Mouse (Mus musculus) embryo, embryonic 11.5 days (tissue): ENCODE data around the gene Clic1.

Source experiments
- DNase-seq: peaks from one replicate; pipeline ENCODE4 v3.0.0-alpha.2; 2012; ENCODE audit warnings: low read depth, low spot score

Gene Clic1

DNA sequence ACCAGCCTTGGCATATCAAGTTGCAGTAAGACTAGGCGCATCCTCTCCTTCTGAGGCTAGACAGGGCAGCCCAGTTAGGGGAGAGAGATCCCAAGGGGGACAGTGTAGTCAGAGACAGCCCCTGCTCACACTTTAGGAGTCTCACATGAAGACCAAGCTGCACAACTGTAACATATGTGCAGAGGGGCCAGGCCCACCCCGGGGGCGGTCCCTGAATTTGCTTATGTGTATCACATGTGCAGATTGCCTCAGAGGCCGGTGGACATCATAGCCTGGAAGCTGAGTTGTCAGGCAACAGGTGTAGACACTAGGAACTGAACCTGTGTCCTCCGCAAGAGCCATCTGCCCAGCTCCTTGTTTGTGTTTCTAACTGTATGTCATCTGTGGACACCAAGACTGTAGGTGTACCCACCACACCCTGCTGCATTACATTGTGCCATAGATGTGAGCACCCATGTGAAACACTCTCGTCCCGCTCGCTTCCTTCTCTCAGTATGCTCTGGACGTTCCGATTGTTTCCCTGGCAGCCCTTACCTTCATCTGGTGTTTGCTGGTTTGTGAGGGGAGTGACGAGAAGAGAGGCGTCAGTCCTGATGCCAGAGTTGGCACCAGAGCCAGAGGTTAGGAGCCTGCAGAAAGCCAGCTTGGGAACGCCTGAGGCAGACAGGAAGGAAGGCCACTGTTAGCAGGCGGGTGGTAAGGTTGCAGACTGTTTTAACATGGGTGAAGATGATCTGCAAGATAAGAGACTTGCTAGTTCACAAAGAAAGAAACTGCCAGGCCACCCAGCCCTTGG, 42.8 kb downstream of the Clic1 start:
- DNase-seq, result no peak

- no peak for DNase-seq
These were observed 45.0 kb downstream of the Clic1 start for GRCm38 (mm10) chr17:35094475-35095365.

- DNase-seq, result no peak
These were observed 46.8 kb downstream of the Clic1 start for GRCm38 (mm10) chr17:35096597-35096996.

- no peak for DNase-seq
These were observed 47.4 kb downstream of the Clic1 start for GRCm38 (mm10) chr17:35097164-35097655.

GRCm38 (mm10) chr17:35100196-35100765, 50.5 kb downstream of the Clic1 start:
- no peak for DNase-seq

GRCm38 (mm10) chr17:35101161-35101560, 51.4 kb downstream of the Clic1 start:
- no peak for DNase-seq

- DNase-seq, result no peak
These were observed 52.5 kb downstream of the Clic1 start for GRCm38 (mm10) chr17:35102299-35102698.

DNA sequence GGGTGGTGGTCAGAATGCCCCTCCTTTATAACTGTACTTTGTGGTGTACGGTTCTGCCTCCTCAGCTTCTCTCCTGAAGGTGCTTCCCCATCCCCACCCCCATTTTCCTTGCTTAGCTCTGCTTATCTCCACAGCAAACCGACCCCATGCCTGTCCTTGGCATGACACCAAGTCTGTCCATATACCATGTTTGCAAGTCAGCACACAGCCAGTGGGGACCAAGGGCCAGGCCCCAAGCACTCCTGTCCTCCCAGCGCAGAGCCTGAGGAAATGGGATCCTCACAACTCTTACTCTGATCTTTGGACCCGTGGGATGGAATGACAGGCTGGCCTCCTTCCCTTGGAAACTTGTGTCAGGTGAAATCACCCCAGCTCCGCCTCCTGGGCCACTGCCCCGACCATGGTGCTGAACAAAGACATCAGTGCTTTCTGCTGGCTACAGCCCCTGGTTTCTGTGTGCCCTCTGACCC, 53.5 kb downstream of the Clic1 start:
- DNase-seq, result no peak

- DNase-seq, result no peak
These were observed 54.3 kb downstream of the Clic1 start for GRCm38 (mm10) chr17:35104079-35104478.

DNA sequence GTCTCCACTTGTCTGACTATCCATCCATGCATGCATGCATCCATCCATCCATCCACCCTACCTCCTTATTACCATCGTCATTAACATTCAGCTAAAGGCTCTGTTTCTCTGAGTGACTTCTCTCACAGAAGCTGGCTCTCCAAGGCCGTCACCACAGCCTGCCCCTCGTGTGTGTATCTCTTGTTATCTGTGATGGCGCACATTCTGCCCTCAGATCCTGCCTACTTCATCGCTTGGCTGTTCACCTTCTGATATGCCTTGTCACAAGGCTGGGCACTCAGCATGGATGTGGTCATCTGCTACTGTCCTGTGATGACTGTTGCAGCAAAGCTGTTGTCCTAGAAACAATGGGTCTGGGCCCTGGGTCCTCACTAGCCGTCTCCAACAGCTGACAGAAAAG, 55.0 kb downstream of the Clic1 start:
- DNase-seq, result no peak

GRCm38 (mm10) chr17:35105740-35106389, 56.1 kb downstream of the Clic1 start:
- no peak for DNase-seq

DNA sequence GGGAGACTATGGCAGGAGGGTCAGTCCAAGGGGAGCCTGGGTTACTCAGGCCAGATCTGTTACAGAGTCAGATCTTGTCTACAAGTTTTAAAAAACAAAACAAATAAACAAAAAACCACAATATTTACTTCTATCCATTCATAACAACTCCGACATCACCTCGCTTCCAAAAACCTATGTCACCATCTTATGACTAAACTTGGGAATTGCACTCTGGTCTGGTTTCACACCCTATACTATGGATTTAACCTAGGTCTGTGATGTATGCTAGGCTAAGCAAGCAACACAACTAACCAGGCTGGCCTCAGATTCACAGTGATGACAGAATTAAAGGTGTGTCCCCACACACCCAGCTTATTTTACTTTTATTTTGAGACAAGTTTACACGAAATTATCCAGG, 56.8 kb downstream of the Clic1 start:
- DNase-seq, result no peak

DNA sequence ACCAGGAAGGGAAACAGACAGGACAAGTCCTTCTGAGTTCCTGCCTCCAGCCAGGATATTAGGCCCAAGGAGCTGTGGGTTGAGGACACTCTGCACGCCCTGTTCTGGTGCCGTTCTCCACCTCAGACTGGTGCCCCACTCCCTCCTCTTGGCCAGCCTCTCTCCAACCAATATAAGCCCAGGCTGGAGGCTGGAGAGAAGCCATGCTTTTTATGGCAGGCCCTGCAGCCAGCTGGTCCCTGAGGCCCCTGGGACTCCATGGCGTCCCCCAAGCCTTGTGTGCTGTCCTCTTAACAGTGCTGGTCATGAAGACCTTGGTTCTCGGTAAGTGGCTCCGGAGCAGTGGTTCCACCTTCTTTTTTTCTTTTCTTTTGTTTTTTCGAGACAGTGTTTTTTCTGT, 58.3 kb downstream of the Clic1 start, which contains the start of gene Ly6g5c:
Gene Ly6g5c, plus strand, starts transcription at position 183 of the 400 bp plus-strand sequence.
- DNase-seq, result no peak
